Mouse (Mus musculus) thymus, adult 2 months (tissue): ENCODE measurements around the gene Sis.

Source experiments
- CTCF ChIP-seq: fragments of 200-500 bp; IDR thresholded peaks from 2 replicates; pipeline ENCODE4 v1.5.1; 2012; ENCODE audit warnings: mild to moderate bottlenecking, control low read depth, low read length, moderate library complexity, borderline replicate concordance; ENCODE audit not compliant: control insufficient read depth, poor library complexity, insufficient read depth; ENCODE audit errors: extremely low read depth
- POLR2A ChIP-seq: fragments of 200-500 bp; IDR thresholded peaks from 2 replicates; pipeline ENCODE4 v1.6.1; 2012; ENCODE audit warnings: mild to moderate bottlenecking, low read length, control low read depth, moderate library complexity; ENCODE audit not compliant: control insufficient read depth, poor library complexity, insufficient read depth; ENCODE audit errors: extremely low read depth

- TF ChIP-seq CTCF (no peak), POLR2A (no peak)
Observed at GRCm38 (mm10) chr3:72858738-72859137, 108.9 kb downstream of the Sis start.
